Mouse (Mus musculus) cerebellum, postnatal 36 days (tissue): ENCODE measurements around the gene Matk.
"Not testable (repeated sequence)": the region's sequence is repeated elsewhere in the genome, so short reads cannot be mapped to it uniquely, and the experiment has no call there.

Experiments
- DNase-seq, 2 experiments: peaks; one replicate each; pipeline ENCODE4 v3.0.0; 2021 to 2022; ENCODE audit warnings: mixed read lengths in 2 of 2

The Matk gene

DNA sequence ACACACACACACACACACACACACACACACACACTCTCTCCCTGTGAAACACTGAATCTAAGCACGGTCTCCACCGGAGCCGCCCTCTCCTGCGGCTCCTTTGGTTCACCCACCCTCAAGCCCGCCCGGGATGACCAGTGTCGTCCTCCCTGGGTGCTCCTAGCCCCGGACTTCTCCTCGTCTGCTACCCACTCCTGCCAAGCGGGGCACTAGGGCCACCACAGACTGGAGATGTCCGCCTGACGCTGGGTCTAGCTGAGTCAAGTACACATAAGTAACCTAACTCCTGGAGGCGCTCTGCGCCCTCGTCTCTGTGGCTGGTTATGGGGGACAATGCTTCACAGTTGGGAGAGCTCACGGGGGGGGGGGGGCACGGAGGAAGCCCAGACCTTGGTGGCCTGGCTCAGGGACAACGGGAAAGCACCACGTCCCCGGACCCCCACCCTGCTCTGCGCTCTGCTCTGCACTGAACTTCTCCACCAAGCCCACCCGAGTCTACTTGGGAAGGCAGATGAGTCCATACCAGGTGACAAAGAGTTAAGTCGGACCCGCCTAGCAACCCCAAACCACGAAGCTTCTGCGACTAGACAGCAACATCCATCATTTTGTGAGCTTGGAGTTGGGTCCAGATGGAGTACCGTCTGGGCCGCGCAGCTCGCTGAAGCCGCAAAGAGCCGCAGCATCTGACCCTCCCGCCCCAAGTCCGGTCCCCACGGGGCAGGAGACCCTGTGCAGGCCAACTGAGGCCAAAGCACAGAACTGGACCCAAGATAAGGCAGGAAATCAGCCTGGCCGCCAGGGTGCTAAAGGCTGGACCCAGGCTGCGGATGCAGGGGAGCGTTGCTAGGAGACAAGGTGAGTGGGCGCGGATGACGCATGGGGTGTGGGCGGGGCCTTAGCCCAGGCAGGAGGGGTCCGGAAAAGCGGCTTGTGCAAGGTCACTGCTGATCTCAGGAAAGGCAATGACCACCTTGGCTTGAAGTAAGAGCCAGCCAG is at the start of gene Matk:
Gene Matk (plus strand): TSS at position 512 of the 996 bp plus-strand sequence.
- peak; percentile 59 to 63 for DNase-seq

DNA sequence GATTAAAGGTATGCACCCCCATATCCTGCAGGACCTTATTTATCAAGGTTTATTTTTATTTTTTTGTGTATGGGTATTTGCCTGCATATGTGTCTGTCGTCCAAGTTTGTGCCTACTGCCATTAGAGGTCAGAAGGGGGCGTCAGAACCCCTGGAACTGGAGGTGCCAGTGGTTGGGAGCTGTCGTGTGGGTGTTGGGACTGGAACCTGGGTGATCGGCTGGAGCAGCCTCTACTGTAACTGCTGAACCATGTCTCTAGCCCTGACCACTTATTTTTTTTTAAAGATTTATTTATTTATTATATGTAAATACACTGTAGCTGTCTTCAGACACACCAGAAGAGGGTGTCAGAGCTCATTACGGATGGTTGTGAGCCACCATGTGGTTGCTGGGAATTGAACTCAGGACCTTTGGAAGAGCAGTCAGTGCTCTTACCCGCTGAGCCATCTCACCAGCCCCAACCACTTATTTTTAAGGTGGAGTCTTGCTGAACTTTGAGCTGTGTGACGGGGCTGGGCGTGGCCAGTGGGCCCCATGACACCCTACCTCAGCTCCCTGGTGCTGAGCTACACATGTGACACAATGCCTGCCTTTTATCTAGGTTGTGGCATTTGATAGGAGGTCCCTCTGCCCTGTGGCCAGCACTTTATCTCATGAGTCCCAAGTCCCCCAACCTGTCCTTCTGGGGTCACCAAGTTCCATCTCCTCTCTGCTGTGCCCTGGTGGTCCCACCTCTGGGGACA is 49.6 kb upstream of the Matk start:
- DNase-seq: no peak

DNA sequence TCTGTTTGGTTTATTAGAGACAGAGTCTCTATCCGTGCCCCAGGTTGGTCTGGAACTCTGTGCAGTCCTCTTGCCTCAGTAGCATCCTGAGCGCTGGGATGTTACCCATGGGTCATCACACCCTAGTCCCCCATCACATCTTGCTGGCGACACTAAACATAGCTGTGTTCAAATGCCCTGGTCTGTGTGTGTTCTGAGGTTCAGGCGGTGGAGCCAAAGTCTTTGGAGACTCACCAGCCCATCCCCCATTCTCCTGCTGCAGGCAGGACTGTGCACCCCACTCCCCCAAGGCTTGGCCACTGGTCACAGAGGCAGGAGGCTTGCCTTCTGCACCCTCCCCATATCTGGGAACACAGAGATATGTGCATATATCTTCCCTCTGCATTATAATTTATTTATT is 48.6 kb upstream of the Matk start:
- DNase-seq: no peak

DNA sequence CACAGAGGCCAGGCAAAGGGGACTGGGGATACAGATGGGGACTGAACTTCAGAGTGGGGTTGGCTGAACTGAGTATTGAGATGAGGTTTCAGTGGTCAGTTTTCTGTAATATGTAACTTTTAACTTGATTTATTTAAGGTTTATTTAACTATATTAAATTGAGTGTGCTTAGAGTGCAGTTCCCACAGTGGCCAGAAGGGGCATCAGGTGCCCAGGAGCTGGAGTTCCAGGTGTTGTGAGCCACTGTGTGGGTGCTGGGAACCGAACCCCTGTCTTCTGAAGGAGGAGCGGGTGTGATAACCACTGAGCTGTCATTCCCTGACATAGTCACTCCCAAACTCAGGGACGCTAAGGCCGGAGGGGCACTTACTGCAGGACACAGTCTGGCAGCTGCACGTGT is 42.6 kb upstream of the Matk start:
- DNase-seq: no peak

DNA sequence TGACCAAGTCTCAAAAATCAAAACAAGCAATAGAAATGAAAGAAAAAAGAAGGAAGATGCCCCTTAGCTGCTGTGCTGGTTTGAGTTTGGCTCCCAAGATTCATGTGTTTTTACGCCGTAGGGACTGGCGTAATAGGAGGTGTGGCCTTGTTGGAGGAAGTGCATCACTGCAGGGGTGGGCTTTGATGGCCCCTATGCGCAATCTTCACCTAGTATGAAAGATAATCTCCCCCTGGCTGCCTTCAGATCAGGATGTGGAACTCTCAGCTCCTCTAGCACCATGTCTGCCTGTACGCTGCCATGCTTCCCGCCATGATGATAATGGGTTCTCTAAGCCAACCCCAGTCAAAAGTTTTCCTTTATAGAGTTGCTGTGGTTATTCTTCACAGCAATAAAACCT is 36.5 kb upstream of the Matk start:
- no peak for DNase-seq

DNA sequence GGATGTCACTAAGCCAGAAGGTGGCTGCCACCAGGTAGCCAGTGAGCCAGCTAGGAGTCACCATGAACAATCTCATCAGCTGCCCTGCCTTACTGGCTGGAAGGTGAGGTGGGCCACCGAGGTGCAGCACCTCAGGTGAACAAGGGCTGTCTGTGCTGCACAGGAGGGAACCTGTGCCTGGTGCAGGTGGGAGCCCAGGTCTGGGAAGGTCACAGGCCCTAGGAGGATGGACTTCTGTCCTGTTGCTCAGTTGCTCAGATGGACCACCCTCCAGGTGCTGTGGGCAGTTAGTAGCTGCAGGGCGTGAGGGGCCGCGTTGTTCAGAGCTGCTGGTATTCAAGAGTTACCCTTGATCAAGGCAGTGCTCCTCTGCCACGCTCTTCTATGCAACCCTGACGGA is 35.9 kb upstream of the Matk start:
- no peak for DNase-seq

DNA sequence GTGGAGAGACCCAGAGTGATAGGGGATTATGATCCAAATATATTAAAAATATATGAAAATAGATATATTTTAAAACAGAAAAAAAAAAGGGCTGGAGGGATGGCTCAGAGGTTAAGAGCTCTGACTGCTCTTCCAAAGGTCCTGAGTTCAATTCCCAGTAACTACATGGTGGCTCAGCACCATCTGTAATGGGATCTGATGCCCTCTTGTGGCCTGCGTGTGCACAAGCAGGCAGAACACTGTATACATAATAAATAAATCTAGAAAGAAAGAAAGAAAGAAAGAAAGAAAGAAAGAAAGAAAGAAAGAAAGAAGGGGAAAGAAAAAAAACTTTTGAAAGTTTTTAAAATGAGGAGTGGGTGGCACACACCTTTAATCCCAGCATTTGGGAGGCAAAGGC is 35.5 kb upstream of the Matk start:
- not testable (repeated sequence) for DNase-seq

DNA sequence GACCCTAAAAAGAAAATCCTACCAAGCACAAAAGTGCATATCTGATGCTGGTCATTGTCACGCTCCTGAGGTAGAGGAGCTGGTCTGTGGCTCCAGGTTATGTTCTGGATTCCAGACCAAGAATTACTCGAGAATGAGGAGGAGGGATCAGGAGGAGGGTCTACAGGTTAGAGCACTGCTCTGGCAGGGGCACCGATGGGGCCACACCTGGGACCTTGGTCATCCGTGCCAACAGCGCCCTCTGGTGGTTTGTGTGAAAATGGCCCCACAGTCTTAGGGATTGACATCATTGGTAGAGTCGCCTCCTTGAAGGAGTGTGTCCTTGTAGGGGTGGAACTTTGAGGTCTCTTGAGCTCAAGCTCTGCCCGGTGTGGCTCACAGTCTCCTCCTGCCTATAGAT is 34.8 kb upstream of the Matk start:
- DNase-seq: peak; percentile 76 to 79

DNA sequence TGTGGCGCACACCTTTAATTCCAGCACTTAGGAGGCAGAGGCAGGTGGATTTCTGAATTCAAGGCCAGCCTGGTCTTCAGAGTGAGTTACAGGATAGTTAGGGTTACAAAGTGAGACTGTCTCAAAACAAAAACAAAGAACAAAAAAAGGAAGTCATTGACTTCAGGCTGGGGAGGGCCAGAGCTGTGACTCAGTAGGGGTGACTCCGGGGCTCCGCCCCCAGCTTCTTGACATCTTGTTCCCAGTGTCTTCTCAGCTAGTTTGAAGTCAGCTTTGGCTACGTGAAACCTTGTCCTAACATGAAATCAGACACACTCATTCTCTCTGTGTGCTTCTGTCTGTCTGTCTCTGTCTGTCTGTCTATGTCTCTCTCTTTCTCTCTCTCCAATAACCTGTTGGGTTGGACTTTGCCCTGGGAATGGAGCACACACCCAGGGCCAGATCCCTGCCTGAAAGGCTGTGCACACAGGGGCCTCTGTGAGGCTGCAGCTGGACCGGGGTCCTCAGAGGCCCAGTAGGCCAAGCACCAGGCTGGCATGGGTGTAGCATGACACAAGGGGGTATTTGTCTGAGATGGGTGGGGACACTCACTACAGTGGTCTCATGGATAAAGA is 31.2 kb upstream of the Matk start:
- DNase-seq: no peak

DNA sequence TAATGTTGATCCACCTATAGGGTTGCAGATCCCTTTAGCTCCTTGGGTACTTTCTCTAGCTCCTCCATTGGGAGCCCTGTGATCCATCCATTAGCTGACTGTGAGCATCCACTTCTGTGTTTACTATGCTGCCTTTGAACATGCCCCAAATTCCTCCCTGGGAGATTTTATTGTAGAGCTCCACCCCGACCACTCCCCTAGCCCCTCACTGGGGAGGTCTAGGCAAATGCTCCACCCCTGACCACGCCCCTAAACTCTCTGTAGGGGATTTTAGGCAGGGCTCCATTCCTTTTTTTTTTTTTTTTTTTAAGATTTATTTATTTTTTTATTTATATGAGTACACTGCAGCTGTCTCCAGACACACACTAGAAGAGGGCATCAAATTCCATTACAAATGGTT is 29.0 kb upstream of the Matk start:
- DNase-seq: not testable (repeated sequence)

DNA sequence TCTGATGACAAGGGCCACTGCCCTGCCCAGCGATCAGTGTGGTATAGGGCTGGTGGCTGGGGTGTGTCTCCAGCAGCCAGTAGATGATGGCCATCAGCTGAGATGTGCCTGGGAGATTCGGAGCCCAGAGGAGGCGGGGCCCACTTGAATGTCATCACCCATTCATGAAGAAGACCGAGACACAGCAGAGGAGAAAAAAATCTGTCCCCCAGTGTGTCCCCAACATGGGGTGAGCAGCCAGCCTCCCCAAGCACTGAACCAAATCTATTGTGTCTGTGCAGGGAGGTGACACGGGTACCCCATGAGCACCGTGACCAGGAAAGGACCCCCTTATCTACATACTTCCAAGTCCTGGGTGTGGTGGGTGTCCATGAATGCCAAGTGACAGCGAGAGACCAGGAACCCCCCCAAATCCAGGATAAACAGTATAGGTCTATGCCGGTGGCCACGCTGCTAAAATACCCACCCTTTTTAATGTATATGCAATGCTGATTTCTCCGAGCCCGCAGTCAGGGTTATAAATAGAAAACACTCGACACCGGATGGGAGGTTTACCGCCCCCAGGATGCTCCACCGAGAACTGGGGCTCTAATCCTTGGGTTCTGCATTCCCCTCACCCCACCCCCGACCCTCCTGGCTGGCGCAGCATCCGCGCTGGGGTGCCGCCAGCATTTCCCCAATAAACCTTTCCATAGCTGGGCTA is 22.8 kb upstream of the Matk start:
- DNase-seq: peak; percentile 43 to 46

DNA sequence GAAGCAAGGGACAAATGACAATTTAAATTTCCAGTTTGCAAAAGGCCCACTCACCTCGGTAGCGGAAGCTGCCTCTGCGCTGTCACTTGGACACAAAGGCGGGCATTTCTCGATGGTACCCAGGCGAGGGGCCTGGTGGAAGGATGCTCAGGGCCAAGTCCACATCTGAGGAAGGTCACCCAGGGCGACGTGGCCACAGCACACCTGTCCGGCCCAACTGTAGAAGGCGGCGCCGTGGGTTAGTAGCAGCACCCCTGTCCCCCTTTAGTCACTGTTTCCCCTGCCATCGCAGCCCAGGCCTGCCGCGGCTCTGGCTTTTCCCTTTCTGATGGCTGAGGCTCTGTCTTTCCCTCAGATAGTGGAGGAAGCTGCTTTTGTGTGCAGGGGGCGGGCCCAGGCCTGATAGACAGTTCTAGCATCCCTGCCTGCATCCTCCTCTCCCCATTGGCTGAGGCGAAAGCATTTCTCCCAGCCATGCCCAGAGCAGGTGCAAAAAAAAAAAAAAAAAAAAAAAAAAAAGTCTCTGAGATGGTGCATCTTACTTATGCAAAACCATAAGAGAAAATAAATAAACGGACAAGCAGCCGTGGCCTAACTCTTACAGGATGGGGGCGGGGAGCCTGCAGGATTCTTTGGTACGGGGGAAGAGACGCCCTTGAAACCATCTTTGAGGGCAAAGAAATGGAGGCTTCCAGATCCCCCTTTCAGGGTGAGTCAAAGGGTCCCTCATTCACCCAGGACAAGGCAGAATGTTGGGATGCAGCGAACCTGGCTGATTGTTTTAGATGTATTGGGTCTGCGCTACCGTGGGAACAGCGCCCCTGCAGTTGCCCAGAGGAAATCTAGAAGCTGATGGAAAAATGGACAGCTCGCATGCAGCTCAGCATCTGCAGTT is 22.1 kb upstream of the Matk start, which contains the start of gene Atcay:
Gene Atcay (minus strand): TSS at position 396 of the 895 bp plus-strand sequence.
- peak; percentile 85 to 86 for DNase-seq

DNA sequence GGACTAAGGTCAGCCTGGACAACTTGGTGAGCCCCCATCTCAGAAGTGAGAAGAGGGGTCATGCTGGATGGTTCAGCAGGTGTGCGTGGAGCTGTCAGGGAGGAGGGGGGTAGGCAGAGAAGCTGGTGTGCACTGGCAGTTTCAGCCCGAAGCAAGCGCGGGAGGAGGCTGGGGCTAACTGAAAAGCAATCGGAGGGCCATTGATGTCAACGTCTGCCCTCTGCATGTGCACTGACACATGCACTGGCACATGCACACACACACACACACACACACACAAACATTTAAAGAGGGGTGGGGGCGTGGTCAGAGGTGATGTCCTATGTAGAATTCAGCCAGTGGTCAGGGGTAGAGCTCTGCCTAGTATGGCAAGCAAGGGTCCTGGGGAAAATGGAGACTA is 21.3 kb upstream of the Matk start:
- DNase-seq: no peak

DNA sequence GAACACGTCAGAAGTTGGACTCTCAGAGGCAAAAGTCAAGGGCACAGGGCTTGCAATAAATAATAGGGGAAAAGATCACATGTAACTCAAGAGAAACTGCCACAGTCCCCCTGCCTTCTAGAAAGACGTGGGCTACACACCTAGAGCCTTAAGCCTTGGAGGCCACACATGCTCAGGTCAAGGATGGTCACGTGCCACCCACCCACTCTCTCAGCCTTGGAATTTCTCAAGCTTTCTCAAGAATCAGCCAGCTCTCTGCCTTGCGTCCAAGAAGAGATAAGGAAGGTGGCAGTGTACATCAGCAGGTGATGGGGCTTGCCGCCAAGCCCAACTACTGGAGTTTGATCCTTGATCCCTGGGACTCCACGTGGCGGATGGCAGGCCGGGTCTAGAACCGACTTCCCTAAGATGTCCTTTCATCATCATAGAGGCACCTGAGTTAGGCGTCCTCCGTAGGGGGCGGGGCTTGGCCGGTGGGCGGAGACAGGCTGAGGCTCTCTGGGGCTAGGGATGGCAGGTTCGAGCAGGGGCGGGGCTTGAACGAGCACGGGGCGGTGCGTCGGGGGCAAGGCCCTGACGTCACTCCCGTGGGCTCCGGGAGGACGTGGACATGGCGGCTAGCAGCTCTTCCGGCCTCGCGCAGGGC is 20.0 kb upstream of the Matk start, which contains the start of gene Zfr2:
Gene Zfr2 (plus strand): TSS at position 576 of the 646 bp plus-strand sequence.
- DNase-seq: peak; percentile 95 to 97

DNA sequence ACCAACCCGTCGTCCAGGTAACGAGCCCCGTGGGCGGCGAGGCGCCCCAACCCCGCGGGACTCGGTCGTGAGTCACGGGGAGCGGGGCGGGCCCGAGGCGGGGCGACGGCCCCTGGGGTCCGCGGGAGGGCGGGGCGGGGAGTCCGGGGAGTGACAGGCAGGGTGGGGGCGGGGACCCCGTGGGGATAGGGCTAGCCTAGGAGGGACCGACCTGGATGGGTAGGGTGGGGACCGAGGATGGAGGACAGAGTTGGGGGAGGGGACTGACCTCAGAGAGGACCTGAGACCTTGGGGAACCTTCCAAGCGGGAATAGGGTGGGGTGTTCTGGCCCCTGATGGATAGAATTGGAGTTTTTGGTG is 19.5 kb upstream of the Matk start:
- no peak for DNase-seq

DNA sequence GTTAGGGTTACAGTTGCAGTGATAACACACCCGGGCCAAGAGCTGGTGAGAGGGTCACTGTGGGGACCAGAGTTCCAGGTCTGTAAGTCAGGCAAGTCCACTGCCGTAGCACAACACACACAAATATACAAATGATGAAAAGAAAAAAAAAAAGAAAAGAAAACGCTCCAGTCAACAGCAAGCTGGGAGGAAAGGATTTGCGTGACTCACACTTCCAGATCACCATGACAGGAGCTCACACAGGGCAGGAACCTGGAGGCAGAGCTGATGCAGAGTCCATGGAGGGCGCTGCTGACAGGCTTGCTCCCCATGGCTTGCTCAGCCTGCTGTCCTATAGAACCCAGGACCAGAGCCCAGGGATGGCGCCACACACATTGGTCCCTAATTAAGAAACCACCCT is 18.5 kb upstream of the Matk start:
- DNase-seq: no peak

DNA sequence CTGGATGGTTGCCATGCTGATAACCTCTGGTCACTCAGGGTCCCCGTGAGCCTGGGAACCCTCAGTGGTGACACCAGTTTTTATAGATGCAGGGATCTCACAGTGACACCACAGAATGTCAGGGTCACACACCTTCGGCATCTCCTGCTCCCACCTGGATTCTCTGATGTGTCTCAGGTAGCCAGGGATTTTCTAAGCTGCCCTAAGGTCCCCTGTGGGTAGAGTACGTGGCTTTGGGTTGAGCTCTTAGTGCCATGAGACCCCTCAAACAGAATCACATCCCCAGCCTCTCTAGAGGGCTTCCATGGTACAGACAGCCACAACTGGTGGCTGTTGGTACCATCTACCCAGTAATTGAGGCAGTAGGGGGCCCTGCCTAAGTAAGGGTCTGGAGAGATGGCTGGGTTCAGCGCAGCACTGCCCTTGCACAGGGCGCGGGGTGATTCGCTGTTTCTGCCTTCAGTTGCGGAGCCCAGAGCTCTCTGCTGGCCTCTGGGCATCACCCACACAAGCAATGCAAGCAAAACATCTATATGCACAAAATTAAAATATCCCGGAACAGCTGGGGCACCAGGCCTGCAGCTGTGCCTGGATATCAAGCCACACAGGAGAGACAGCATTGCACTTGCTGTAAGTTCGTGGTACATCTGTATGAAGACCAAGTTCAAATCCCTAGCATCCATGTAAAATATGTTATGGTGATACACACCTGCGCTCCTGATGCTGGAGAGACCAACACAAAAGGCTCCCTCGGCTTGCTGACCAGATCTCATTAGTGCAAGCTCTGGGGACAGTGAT is 16.1 kb upstream of the Matk start:
- no peak for DNase-seq

DNA sequence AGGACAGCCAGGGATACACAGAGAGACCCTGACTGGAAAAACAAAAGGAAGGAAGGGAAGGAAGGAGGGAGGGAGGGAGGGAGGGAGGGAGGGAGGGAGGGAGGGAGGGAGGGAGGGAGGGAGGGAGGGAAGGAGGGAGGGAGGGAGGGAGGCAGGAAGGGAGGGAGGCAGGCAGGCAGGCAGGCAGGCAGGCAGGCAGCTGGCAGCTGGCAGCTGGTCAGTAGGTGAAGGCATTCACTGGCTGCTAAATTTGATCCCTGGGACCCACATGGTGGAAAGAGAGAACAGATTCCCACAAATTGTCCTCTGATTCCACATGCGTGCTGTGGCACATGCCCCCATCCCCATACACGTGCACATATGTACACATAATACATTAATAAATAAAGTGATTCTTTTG is 14.1 kb upstream of the Matk start:
- peak in 1 of 2 experiments; percentile 2 for DNase-seq

DNA sequence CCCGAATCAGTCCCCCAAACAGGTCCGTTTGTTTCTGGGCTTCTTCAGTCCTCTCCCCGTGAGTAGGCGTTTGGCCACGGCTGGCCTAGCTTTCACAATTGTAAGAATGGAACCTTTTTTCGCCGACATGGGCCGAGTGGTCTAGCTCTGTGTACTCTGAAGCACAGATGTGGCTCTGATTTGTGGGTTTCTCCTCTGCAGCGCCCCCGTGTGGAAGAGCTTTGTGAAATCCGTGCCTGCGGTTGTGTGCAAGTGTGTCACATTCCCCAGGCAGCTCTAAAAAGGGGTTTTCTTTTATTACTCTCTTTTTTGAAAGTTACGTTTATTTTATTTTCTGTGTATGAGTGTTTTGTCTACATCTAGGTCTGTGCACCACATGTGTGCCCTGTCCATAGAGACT is 11.9 kb upstream of the Matk start:
- peak; percentile 63 to 68 for DNase-seq

DNA sequence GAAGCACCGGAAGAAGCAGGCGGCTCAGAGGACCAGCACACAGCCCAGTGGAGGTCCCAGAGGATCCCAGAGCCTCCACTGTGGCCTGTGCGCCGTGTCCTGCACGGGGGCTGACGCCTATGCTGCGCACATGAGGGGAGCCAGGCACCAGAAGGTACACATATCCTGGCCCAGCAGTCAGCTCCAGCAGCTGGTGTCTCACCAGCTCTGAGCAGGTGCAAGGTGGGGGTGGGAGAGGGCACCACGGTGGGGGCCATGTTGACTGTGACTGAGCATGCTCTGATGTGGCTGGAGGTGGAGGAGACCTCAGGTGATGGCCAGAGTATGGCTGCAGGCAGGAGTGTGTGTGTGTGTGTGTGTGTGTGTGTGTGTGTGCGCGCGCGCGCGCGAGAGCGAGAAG is 10.7 kb upstream of the Matk start:
- DNase-seq: peak in 1 of 2 experiments; percentile 1
